Mouse (Mus musculus): Measurements from ENCODE around the gene Mgat4d. TPM values are rescaled to one million over a fixed set of nuclear protein-coding genes. Genes with fewer than 3 reads are reported as not detected.
"Not testable (repeated sequence)": the region's sequence is repeated elsewhere in the genome, so short reads cannot be mapped to it uniquely, and the experiment has no call there.

The Mgat4d gene
- polyA plus RNA-seq, 1 experiment from 2014 or later: not detected

DNA sequence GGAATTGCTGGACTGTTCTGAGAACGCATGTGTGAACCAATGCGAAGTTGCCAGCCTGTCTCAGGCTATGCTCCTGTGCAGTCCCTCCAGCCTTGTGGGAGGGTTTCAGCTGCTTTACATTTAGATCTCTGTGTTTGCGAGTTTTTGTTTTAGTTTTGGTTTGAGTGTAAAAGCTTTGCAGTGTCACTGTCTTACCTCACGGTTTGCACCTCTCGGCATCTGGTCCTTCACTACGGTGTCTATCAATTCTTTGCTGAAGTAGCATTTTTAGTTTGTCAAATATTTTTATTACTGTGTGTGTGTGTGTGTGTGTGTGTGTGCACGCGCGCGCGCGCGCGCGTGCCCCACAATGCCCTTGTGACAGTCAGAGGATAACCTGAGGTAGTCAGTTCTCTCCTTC is 68.6 kb downstream of the Mgat4d start:
- no peak overlapping the region for H3K9ac ChIP-seq (replicated peaks; ENCODE audit: low read length)
- H3K9me3 ChIP-seq (ENCODE audit: low read length): no peaks in the 10 kb centered on the region
- H3K4me3 ChIP-seq (ENCODE audit: low read length): no peak overlapping the region
- no peaks in the 10 kb centered on the region for H3K36me3 ChIP-seq (ENCODE audit: insufficient read depth, low read length)
- H3K4me1 ChIP-seq (ENCODE audit: insufficient read depth, low read length): no peaks in the 10 kb centered on the region
- ATAC-seq (ENCODE audit: low FRiP score, low TSS enrichment): no peak
- no peak overlapping the region for H3K27ac ChIP-seq (ENCODE audit: low read length)
- no peak overlapping the region for H3K4me2 ChIP-seq (replicated peaks; ENCODE audit: low read depth, low read length)
- no peaks in the 10 kb centered on the region for H3K27me3 ChIP-seq (ENCODE audit: insufficient read depth, low read length)
- WGBS: 92% methylated on average over 15 of the region's 15 CpGs

- Histone ChIP-seq H3K27me3 (ENCODE audit: insufficient read depth, low read length) (no peaks in the 10 kb centered on the region), H3K27ac (ENCODE audit: low read length) (no peak overlapping the region), H3K9ac (replicated peaks; ENCODE audit: low read length) (no peak overlapping the region), H3K4me1 (ENCODE audit: insufficient read depth, low read length) (no peaks in the 10 kb centered on the region), H3K4me3 (ENCODE audit: low read length) (no peak overlapping the region), H3K36me3 (ENCODE audit: insufficient read depth, low read length) (no peaks in the 10 kb centered on the region), H3K9me3 (ENCODE audit: low read length) (no peaks in the 10 kb centered on the region), H3K4me2 (replicated peaks; ENCODE audit: low read depth, low read length) (no peak overlapping the region)
- no peak for ATAC-seq (ENCODE audit: low FRiP score, low TSS enrichment)
- 81% methylated on average over 6 of the region's 6 CpGs for WGBS
Measured at GRCm38 (mm10) chr8:83417970-83418369, 69.7 kb downstream of the Mgat4d start.

DNA sequence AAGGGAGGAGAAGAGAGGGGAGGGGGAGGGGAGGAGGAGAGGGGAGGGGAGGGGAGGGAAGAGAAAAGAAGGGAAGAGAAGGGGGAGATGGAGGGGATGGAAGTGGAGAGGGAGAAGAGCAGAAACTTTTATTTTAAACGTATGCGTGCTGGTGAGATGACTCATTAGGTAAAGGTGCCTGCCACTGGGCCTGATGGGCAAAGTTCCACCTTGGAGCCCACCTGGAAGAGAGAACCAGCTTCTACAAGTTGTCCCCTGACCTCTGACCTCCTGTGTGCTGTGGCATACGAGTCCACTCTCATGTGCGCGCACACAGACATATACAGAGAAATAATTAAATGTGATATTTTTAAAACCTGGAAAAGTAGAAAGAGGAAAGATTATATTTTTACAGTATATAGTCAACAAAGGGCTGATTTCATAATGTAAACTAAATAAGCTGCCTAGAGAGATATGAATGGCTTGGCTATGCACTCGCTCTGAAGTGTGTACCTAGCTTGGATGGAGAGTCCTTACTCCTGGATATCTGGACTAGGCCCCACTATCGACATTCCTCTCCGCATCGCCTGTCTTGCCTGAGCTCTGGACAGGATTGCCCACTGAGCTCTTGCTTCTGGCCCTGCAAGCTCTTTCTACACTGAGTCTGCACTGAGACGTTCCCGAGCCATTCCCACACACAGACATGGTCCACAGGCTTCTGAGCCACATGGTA is 70.7 kb downstream of the Mgat4d start:
- no peak overlapping the region for H3K4me2 ChIP-seq (replicated peaks; ENCODE audit: low read depth, low read length)
- no peaks in the 10 kb centered on the region for H3K9me3 ChIP-seq (ENCODE audit: low read length)
- H3K27me3 ChIP-seq (ENCODE audit: insufficient read depth, low read length): no peaks in the 10 kb centered on the region
- no peak overlapping the region for H3K27ac ChIP-seq (ENCODE audit: low read length)
- H3K9ac ChIP-seq (replicated peaks; ENCODE audit: low read length): no peak overlapping the region
- no peaks in the 10 kb centered on the region for H3K4me1 ChIP-seq (ENCODE audit: insufficient read depth, low read length)
- no peak overlapping the region for H3K4me3 ChIP-seq (ENCODE audit: low read length)
- WGBS: 85% methylated on average over 11 of the region's 11 CpGs
- no peak for ATAC-seq (ENCODE audit: low FRiP score, low TSS enrichment)
- H3K36me3 ChIP-seq (ENCODE audit: insufficient read depth, low read length): no peaks in the 10 kb centered on the region

GRCm38 (mm10) chr8:83421354-83421753 is 73.1 kb downstream of the Mgat4d start:
- 93% methylated on average over 1 of the region's 1 CpGs for WGBS
- H3K4me1 ChIP-seq (ENCODE audit: insufficient read depth, low read length): no peaks in the 10 kb centered on the region
- H3K9me3 ChIP-seq (ENCODE audit: low read length): no peaks in the 10 kb centered on the region
- H3K27me3 ChIP-seq (ENCODE audit: insufficient read depth, low read length): no peaks in the 10 kb centered on the region
- H3K9ac ChIP-seq (replicated peaks; ENCODE audit: low read length): no peak overlapping the region
- H3K27ac ChIP-seq (ENCODE audit: low read length): no peak overlapping the region
- no peak for ATAC-seq (ENCODE audit: low FRiP score, low TSS enrichment)
- no peak overlapping the region for H3K4me2 ChIP-seq (replicated peaks; ENCODE audit: low read depth, low read length)
- H3K4me3 ChIP-seq (ENCODE audit: low read length): no peak overlapping the region
- no peaks in the 10 kb centered on the region for H3K36me3 ChIP-seq (ENCODE audit: insufficient read depth, low read length)

- no peaks in the 10 kb centered on the region for H3K9me3 ChIP-seq (ENCODE audit: low read length)
- H3K27ac ChIP-seq (ENCODE audit: low read length): no peak overlapping the region
- H3K4me1 ChIP-seq (ENCODE audit: insufficient read depth, low read length): no peaks in the 10 kb centered on the region
- no peak for ATAC-seq (ENCODE audit: low FRiP score, low TSS enrichment)
- no peak overlapping the region for H3K4me3 ChIP-seq (ENCODE audit: low read length)
- H3K36me3 ChIP-seq (ENCODE audit: insufficient read depth, low read length): no peaks in the 10 kb centered on the region
- H3K4me2 ChIP-seq (replicated peaks; ENCODE audit: low read depth, low read length): no peak overlapping the region
- WGBS: 67% methylated on average over 13 of the region's 13 CpGs
- H3K27me3 ChIP-seq (ENCODE audit: insufficient read depth, low read length): no peaks in the 10 kb centered on the region
- H3K9ac ChIP-seq (replicated peaks; ENCODE audit: low read length): no peak overlapping the region
Measured at GRCm38 (mm10) chr8:83423032-83423825, 75.0 kb downstream of the Mgat4d start.

DNA sequence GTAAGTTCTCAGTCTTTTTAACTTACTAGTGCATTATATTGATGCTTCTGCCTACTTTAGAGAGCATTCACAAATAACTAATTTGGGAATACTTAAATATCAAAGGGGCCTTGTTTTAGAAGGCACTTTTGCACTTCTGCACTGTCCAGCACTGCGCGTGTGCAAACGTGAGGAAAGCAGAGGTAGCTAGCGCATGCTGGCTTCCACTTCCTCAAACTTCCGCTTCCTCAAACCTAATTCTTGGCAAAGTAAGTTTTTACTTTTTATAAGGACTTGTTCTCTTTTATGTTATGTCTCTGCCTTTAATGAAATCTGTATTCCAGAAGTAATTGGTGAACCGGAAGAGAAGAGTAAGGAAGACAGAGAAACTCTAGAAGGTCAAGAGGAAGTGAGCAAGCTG is 76.9 kb downstream of the Mgat4d start:
- Histone ChIP-seq H3K27me3 (ENCODE audit: insufficient read depth, low read length) (no peaks in the 10 kb centered on the region), H3K36me3 (ENCODE audit: insufficient read depth, low read length) (no peaks in the 10 kb centered on the region), H3K4me2 (replicated peaks; ENCODE audit: low read depth, low read length) (no peak overlapping the region), H3K9ac (replicated peaks; ENCODE audit: low read length) (no peak overlapping the region), H3K4me1 (ENCODE audit: insufficient read depth, low read length) (no peaks in the 10 kb centered on the region), H3K27ac (ENCODE audit: low read length) (no peak overlapping the region), H3K4me3 (ENCODE audit: low read length) (no peak overlapping the region), H3K9me3 (ENCODE audit: low read length) (no peaks in the 10 kb centered on the region)
- ATAC-seq (ENCODE audit: low FRiP score, low TSS enrichment): no peak
- 91% methylated on average over 6 of the region's 6 CpGs for WGBS

DNA sequence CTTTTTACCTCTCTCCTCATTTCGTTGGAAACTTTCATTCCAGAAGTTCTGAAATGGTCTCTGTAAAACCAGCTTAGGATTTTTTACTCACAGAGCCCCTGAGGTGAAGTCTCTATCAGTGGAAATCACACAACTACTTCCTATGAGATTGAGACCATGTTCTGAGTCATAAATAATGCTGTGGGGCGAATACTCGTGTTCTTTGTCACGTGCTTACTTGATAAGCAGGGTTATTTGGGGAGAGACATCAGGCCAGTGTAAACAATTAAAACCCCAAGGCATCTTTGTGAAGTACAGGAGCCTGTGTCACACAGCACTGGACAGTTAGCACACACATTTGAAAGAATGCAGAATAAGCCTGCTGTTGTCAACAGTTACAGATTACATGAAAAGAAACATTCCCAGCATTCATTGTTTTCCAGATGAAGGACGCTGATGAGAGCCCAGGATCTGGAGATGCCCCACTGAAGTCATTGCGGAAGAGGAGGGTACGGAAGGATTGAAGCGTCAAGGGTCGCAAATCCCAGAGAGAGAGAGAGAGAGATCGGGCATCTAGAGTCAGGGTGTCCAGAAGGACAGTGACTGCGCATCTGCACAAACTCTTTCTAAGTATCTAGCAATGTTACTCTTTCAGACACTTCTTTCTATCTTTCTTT is 78.0 kb downstream of the Mgat4d start:
- Histone ChIP-seq H3K27me3 (ENCODE audit: insufficient read depth, low read length) (no peaks in the 10 kb centered on the region), H3K36me3 (ENCODE audit: insufficient read depth, low read length) (no peaks in the 10 kb centered on the region), H3K4me3 (ENCODE audit: low read length) (no peak overlapping the region), H3K4me1 (ENCODE audit: insufficient read depth, low read length) (no peaks in the 10 kb centered on the region), H3K9ac (replicated peaks; ENCODE audit: low read length) (no peak overlapping the region), H3K27ac (ENCODE audit: low read length) (no peak overlapping the region), H3K4me2 (replicated peaks; ENCODE audit: low read depth, low read length) (no peak overlapping the region), H3K9me3 (ENCODE audit: low read length) (no peaks in the 10 kb centered on the region)
- 49% methylated on average over 11 of the region's 11 CpGs for WGBS
- no peak for ATAC-seq (ENCODE audit: low FRiP score, low TSS enrichment)

GRCm38 (mm10) chr8:83426949-83427348 is 78.7 kb downstream of the Mgat4d start:
- no peak overlapping the region for H3K4me2 ChIP-seq (replicated peaks; ENCODE audit: low read depth, low read length)
- no peaks in the 10 kb centered on the region for H3K9me3 ChIP-seq (ENCODE audit: low read length)
- H3K4me1 ChIP-seq (ENCODE audit: insufficient read depth, low read length): no peaks in the 10 kb centered on the region
- no peak overlapping the region for H3K27ac ChIP-seq (ENCODE audit: low read length)
- H3K4me3 ChIP-seq (ENCODE audit: low read length): no peak overlapping the region
- no peaks in the 10 kb centered on the region for H3K36me3 ChIP-seq (ENCODE audit: insufficient read depth, low read length)
- no peak for ATAC-seq (ENCODE audit: low FRiP score, low TSS enrichment)
- H3K27me3 ChIP-seq (ENCODE audit: insufficient read depth, low read length): no peaks in the 10 kb centered on the region
- WGBS: 71% methylated on average over 7 of the region's 7 CpGs
- no peak overlapping the region for H3K9ac ChIP-seq (replicated peaks; ENCODE audit: low read length)

GRCm38 (mm10) chr8:83428621-83429020 is 80.3 kb downstream of the Mgat4d start:
- not testable (repeated sequence) for H3K4me3 ChIP-seq (ENCODE audit: low read length); H3K27ac ChIP-seq (ENCODE audit: low read length); ATAC-seq (ENCODE audit: low FRiP score, low TSS enrichment); H3K9ac ChIP-seq (replicated peaks; ENCODE audit: low read length); H3K4me2 ChIP-seq (replicated peaks; ENCODE audit: low read depth, low read length); H3K4me1 ChIP-seq (ENCODE audit: insufficient read depth, low read length); H3K36me3 ChIP-seq (ENCODE audit: insufficient read depth, low read length); H3K9me3 ChIP-seq (ENCODE audit: low read length); H3K27me3 ChIP-seq (ENCODE audit: insufficient read depth, low read length)
- 92% methylated on average over 3 of the region's 3 CpGs for WGBS

- ATAC-seq (ENCODE audit: low FRiP score, low TSS enrichment): no peak
- H3K4me3 ChIP-seq (ENCODE audit: low read length): no peak overlapping the region
- no peaks in the 10 kb centered on the region for H3K27me3 ChIP-seq (ENCODE audit: insufficient read depth, low read length)
- WGBS: 64% methylated on average over 4 of the region's 4 CpGs
- H3K4me2 ChIP-seq (replicated peaks; ENCODE audit: low read depth, low read length): no peak overlapping the region
- H3K27ac ChIP-seq (ENCODE audit: low read length): no peak overlapping the region
- H3K9me3 ChIP-seq (ENCODE audit: low read length): no peaks in the 10 kb centered on the region
- H3K4me1 ChIP-seq (ENCODE audit: insufficient read depth, low read length): no peaks in the 10 kb centered on the region
- peaks cover 6% of the 10 kb centered on the region for H3K36me3 ChIP-seq (ENCODE audit: insufficient read depth, low read length)
- no peak overlapping the region for H3K9ac ChIP-seq (replicated peaks; ENCODE audit: low read length)
Measured at GRCm38 (mm10) chr8:83429071-83429524, 80.8 kb downstream of the Mgat4d start.
